Mouse (Mus musculus): ENCODE results near the gene Celf6. TPM values are rescaled to one million over a fixed set of nuclear protein-coding genes. Genes with fewer than 3 reads are reported as not detected.

The Celf6 gene
- polyA plus RNA-seq, 1 experiment from 2014 or later = not detected

- peak overlapping the region; percentile 81 for H3K4me3 ChIP-seq (ENCODE audit: low read depth, low read length)
- peak overlapping the region; percentile 94 for H3K4me2 ChIP-seq (ENCODE audit: low read depth, low read length)
- TF ChIP-seq CTCF (IDR thresholded peaks at IDR 0.05; ENCODE audit: low read depth) (no peak), EP300 (IDR thresholded peaks at IDR 0.05; ENCODE audit: low read depth) (no peak)
- H3K36me3 ChIP-seq (replicated peaks; ENCODE audit: insufficient read depth, low read length) = peaks cover 2% of the 10 kb centered on the region; the same call in 1 of the 2 replicates
- DNase-seq (no peak), ATAC-seq (no peak; the same call in 1 of the 2 replicates)
- H3K4me1 ChIP-seq (ENCODE audit: insufficient read depth) = peaks cover 12% of the 10 kb centered on the region
- H3K27ac ChIP-seq (ENCODE audit: low read depth) = peak overlapping the region; percentile 30
- no peaks in the 10 kb centered on the region for H3K27me3 ChIP-seq (ENCODE audit: insufficient read depth, low read length)
- H3K9me3 ChIP-seq (ENCODE audit: low read length) = no peaks in the 10 kb centered on the region
- WGBS (ENCODE audit: insufficient replicate concordance) = under 1% methylated on average over 55 of the region's 58 CpGs
- H3K9ac ChIP-seq (replicated peaks) = peak overlapping the region; percentile 69
Measured at GRCm38 (mm10) chr9:59617307-59617973, 39.7 kb downstream of the Celf6 start.

GRCm38 (mm10) chr9:59638372-59638771 is 60.7 kb downstream of the Celf6 start:
- no peak overlapping the region for H3K9ac ChIP-seq (replicated peaks)
- TF ChIP-seq EP300 (IDR thresholded peaks at IDR 0.05; ENCODE audit: low read depth) (no peak), CTCF (IDR thresholded peaks at IDR 0.05; ENCODE audit: low read depth) (no peak)
- H3K36me3 ChIP-seq (replicated peaks; ENCODE audit: insufficient read depth, low read length) = peaks cover 34% of the 10 kb centered on the region
- H3K4me1 ChIP-seq (ENCODE audit: insufficient read depth) = no peaks in the 10 kb centered on the region
- no peak for DNase-seq
- no peaks in the 10 kb centered on the region for H3K27me3 ChIP-seq (ENCODE audit: insufficient read depth, low read length)
- ATAC-seq = no peak
- no peak overlapping the region for H3K4me3 ChIP-seq (ENCODE audit: low read depth, low read length)
- 55% methylated on average over 1 of the region's 1 CpGs for WGBS (ENCODE audit: insufficient replicate concordance)
- no peak overlapping the region for H3K4me2 ChIP-seq (ENCODE audit: low read depth, low read length)
- no peaks in the 10 kb centered on the region for H3K9me3 ChIP-seq (ENCODE audit: low read length)
- H3K27ac ChIP-seq (ENCODE audit: low read depth) = no peak overlapping the region

- TF ChIP-seq CTCF (IDR thresholded peaks at IDR 0.05; ENCODE audit: low read depth) (no peak), EP300 (IDR thresholded peaks at IDR 0.05; ENCODE audit: low read depth) (no peak)
- no peak for DNase-seq
- H3K4me1 ChIP-seq (ENCODE audit: insufficient read depth) = no peaks in the 10 kb centered on the region
- H3K4me3 ChIP-seq (ENCODE audit: low read depth, low read length) = no peak overlapping the region
- no peaks in the 10 kb centered on the region for H3K9me3 ChIP-seq (ENCODE audit: low read length)
- H3K36me3 ChIP-seq (replicated peaks; ENCODE audit: insufficient read depth, low read length) = peaks cover 34% of the 10 kb centered on the region
- H3K9ac ChIP-seq (replicated peaks) = no peak overlapping the region
- WGBS (ENCODE audit: insufficient replicate concordance) = 81% methylated on average over 4 of the region's 4 CpGs
- H3K27ac ChIP-seq (ENCODE audit: low read depth) = no peak overlapping the region
- H3K27me3 ChIP-seq (ENCODE audit: insufficient read depth, low read length) = 0 out of 2 replicates have a peak, but pooled peaks cover 7% of the 10 kb centered on the region
- no peak for ATAC-seq
- H3K4me2 ChIP-seq (ENCODE audit: low read depth, low read length) = no peak overlapping the region
Measured at GRCm38 (mm10) chr9:59639936-59640335, 62.2 kb downstream of the Celf6 start.

- H3K27me3 ChIP-seq (ENCODE audit: insufficient read depth, low read length) = 0 out of 2 replicates have a peak, but pooled peaks cover 7% of the 10 kb centered on the region
- no peak overlapping the region for H3K27ac ChIP-seq (ENCODE audit: low read depth)
- no peak overlapping the region for H3K9ac ChIP-seq (replicated peaks)
- no peaks in the 10 kb centered on the region for H3K9me3 ChIP-seq (ENCODE audit: low read length)
- no peak for TF ChIP-seq EP300 (IDR thresholded peaks at IDR 0.05; ENCODE audit: low read depth)
- no peak for TF ChIP-seq CTCF (IDR thresholded peaks at IDR 0.05; ENCODE audit: low read depth)
- H3K4me2 ChIP-seq (ENCODE audit: low read depth, low read length) = no peak overlapping the region
- H3K4me1 ChIP-seq (ENCODE audit: insufficient read depth) = no peaks in the 10 kb centered on the region
- DNase-seq = no peak
- no peak overlapping the region for H3K4me3 ChIP-seq (ENCODE audit: low read depth, low read length)
- H3K36me3 ChIP-seq (replicated peaks; ENCODE audit: insufficient read depth, low read length) = peaks cover 29% of the 10 kb centered on the region
- 65% methylated on average over 2 of the region's 2 CpGs for WGBS (ENCODE audit: insufficient replicate concordance)
- no peak for ATAC-seq
Measured at GRCm38 (mm10) chr9:59641320-59641719, 63.6 kb downstream of the Celf6 start.

GRCm38 (mm10) chr9:59649911-59650310 is 72.2 kb downstream of the Celf6 start:
- Histone ChIP-seq H3K27me3 (ENCODE audit: insufficient read depth, low read length) (peaks cover 35% of the 10 kb centered on the region), H3K4me1 (ENCODE audit: insufficient read depth) (0 out of 2 replicates have a peak, but pooled peaks cover 2% of the 10 kb centered on the region), H3K9ac (replicated peaks) (no peak overlapping the region), H3K4me3 (ENCODE audit: low read depth, low read length) (no peak overlapping the region), H3K9me3 (ENCODE audit: low read length) (no peaks in the 10 kb centered on the region), H3K36me3 (replicated peaks; ENCODE audit: insufficient read depth, low read length) (peaks cover 9% of the 10 kb centered on the region; the same call in 1 of the 2 replicates), H3K4me2 (ENCODE audit: low read depth, low read length) (no peak overlapping the region), H3K27ac (ENCODE audit: low read depth) (no peak overlapping the region)
- ATAC-seq (no peak), DNase-seq (no peak)
- 93% methylated on average over 4 of the region's 4 CpGs for WGBS (ENCODE audit: insufficient replicate concordance)
- TF ChIP-seq CTCF (IDR thresholded peaks at IDR 0.05; ENCODE audit: low read depth) (no peak), EP300 (IDR thresholded peaks at IDR 0.05; ENCODE audit: low read depth) (no peak)

GRCm38 (mm10) chr9:59653371-59653770 is 75.7 kb downstream of the Celf6 start:
- Histone ChIP-seq H3K27ac (ENCODE audit: low read depth) (0 out of 2 replicates have a peak overlapping the region, but pooled peaks have one; percentile 8), H3K4me3 (ENCODE audit: low read depth, low read length) (no peak overlapping the region), H3K9ac (replicated peaks) (no peak overlapping the region), H3K36me3 (replicated peaks; ENCODE audit: insufficient read depth, low read length) (peaks cover 9% of the 10 kb centered on the region; the same call in 1 of the 2 replicates), H3K4me1 (ENCODE audit: insufficient read depth) (peaks cover 10% of the 10 kb centered on the region), H3K9me3 (ENCODE audit: low read length) (no peaks in the 10 kb centered on the region), H3K27me3 (ENCODE audit: insufficient read depth, low read length) (peaks cover 63% of the 10 kb centered on the region), H3K4me2 (ENCODE audit: low read depth, low read length) (0 out of 2 replicates have a peak overlapping the region, but pooled peaks have one; percentile 7)
- DNase-seq (peak; percentile 44), ATAC-seq (peak; percentile 14; the same call in 1 of the 2 replicates)
- TF ChIP-seq EP300 (IDR thresholded peaks at IDR 0.05; ENCODE audit: low read depth) = 0 out of 2 replicates have a peak, but pooled peaks have one; percentile 15
- no peak for TF ChIP-seq CTCF (IDR thresholded peaks at IDR 0.05; ENCODE audit: low read depth)
- 14% methylated on average over 3 of the region's 3 CpGs for WGBS (ENCODE audit: insufficient replicate concordance)
